Mouse (Mus musculus) CH12.LX (cell line): ENCODE data around the gene Kif23. TPM values are rescaled to one million over a fixed set of nuclear protein-coding genes. Genes with fewer than 3 reads are reported as not detected.

Experiments
- DNase-seq: peaks from one replicate; pipeline ENCODE4 v3.0.0-alpha.2; 2013; ENCODE audit errors: extremely low read depth
- H3K27ac ChIP-seq: 2 replicates; pipeline ENCODE4 v1.5.1; 2012; ENCODE audit warnings: low read depth, mild to moderate bottlenecking, control low read depth, moderate library complexity; ENCODE audit not compliant: insufficient read depth
- H3K27me3 ChIP-seq: replicated peaks from 2 replicates; pipeline ENCODE3; 2012; ENCODE audit warnings: inconsistent platforms
- H3K36me3 ChIP-seq, 2 experiments: replicated peaks in 1 of 2; 2 replicates each; pipeline versions ENCODE3 to v1.6.1; 2012; ENCODE audit warnings: inconsistent platforms in 1 of 2, low read length in 1 of 2, mild to moderate bottlenecking in 1 of 2, mixed read lengths in 1 of 2, moderate library complexity in 1 of 2; ENCODE audit not compliant: control insufficient read depth in 1 of 2, insufficient read depth in 1 of 2
- H3K4me1 ChIP-seq, 2 experiments: 2 replicates each; pipeline ENCODE4 v1.6.1; 2012; ENCODE audit warnings: inconsistent platforms in 1 of 2, moderate library complexity in 1 of 2; ENCODE audit not compliant: insufficient read depth in 2 of 2, control insufficient read depth in 1 of 2
- H3K4me2 ChIP-seq: 2 replicates; pipeline ENCODE4 v1.6.1; 2012; ENCODE audit warnings: low read depth, mild to moderate bottlenecking, control low read depth; ENCODE audit not compliant: poor library complexity, insufficient read depth, severe bottlenecking
- H3K4me3 ChIP-seq, 3 experiments: fragments of 150-350 bp in 1 of 3; sonication (generic) in 1 of 3; replicated peaks in 1 of 3; 2 replicates each; pipeline versions ENCODE3 to v1.5.1; 2011 to 2012; ENCODE audit warnings: low read depth in 2 of 3, low read length in 2 of 3, mild to moderate bottlenecking in 2 of 3, moderate library complexity in 2 of 3, control low read depth in 1 of 3, improper control_type of control experiment in 1 of 3, inconsistent platforms in 1 of 3, mixed read lengths in 1 of 3; ENCODE audit not compliant: poor library complexity in 1 of 3
- H3K79me2 ChIP-seq: replicated peaks from 2 replicates; pipeline ENCODE4 v1.6.1; 2012; ENCODE audit warnings: mild to moderate bottlenecking, moderate library complexity; ENCODE audit not compliant: control insufficient read depth, poor library complexity, insufficient read depth, severe bottlenecking; ENCODE audit errors: extremely low read depth
- H3K9ac ChIP-seq: 2 replicates; pipeline ENCODE4 v1.6.1; 2012; ENCODE audit warnings: low read depth, mild to moderate bottlenecking, control low read depth, moderate library complexity; ENCODE audit not compliant: insufficient read depth
- H3K9me3 ChIP-seq: replicated peaks from 2 replicates; pipeline ENCODE3; 2012; ENCODE audit warnings: low read length, inconsistent platforms, mixed read lengths
- CHD2 ChIP-seq: IDR thresholded peaks from 2 replicates; pipeline ENCODE4 v1.6.1; 2011; ENCODE audit warnings: low read length, improper control_type of control experiment
- E2F4 ChIP-seq: IDR thresholded peaks from 2 replicates; pipeline ENCODE4 v1.6.1; 2011; ENCODE audit warnings: low read depth, low read length, improper control_type of control experiment; ENCODE audit not compliant: insufficient replicate concordance
- ELF1 ChIP-seq: IDR thresholded peaks from 2 replicates; pipeline ENCODE4 v1.6.1; 2014; ENCODE audit warnings: low read depth, mild to moderate bottlenecking, inconsistent platforms, low read length, improper control_type of control experiment
- EP300 ChIP-seq: IDR thresholded peaks from 2 replicates; pipeline ENCODE4 v1.6.1; 2011; ENCODE audit warnings: low read length, improper control_type of control experiment
- ETS1 ChIP-seq: conservative IDR thresholded peaks from 2 replicates; pipeline ENCODE4 v1.6.1; 2012; ENCODE audit warnings: low read depth, mild to moderate bottlenecking, inconsistent platforms, low read length, improper control_type of control experiment, moderate library complexity
- HCFC1 ChIP-seq: IDR thresholded peaks from 2 replicates; pipeline ENCODE4 v1.6.1; 2012; ENCODE audit warnings: low read depth, mild to moderate bottlenecking, inconsistent platforms, low read length, improper control_type of control experiment
- IRF4 ChIP-seq: IDR thresholded peaks from 2 replicates; pipeline ENCODE4 v1.6.1; 2014; ENCODE audit warnings: low read depth, mild to moderate bottlenecking, inconsistent platforms, low read length, improper control_type of control experiment
- JUN ChIP-seq: IDR thresholded peaks from 2 replicates; pipeline ENCODE4 v1.6.1; 2011; ENCODE audit warnings: low read depth, mild to moderate bottlenecking, low read length, improper control_type of control experiment, moderate library complexity; ENCODE audit not compliant: insufficient read depth
- KAT2A ChIP-seq: IDR thresholded peaks from 2 replicates; pipeline ENCODE4 v1.6.1; 2012; ENCODE audit warnings: low read length, improper control_type of control experiment, inconsistent platforms; ENCODE audit not compliant: insufficient replicate concordance
- MAFK ChIP-seq: IDR thresholded peaks from 2 replicates; pipeline ENCODE4 v1.6.1; 2011; ENCODE audit warnings: low read length, improper control_type of control experiment; ENCODE audit not compliant: insufficient replicate concordance
- MAX ChIP-seq: IDR thresholded peaks from 2 replicates; pipeline ENCODE4 v1.6.1; 2011; ENCODE audit warnings: low read length, improper control_type of control experiment
- MAZ ChIP-seq: IDR thresholded peaks from 2 replicates; pipeline ENCODE4 v1.6.1; 2012; ENCODE audit warnings: low read depth, mild to moderate bottlenecking, inconsistent platforms, low read length, improper control_type of control experiment, moderate library complexity
- MEF2A ChIP-seq: IDR thresholded peaks from 2 replicates; pipeline ENCODE4 v1.6.1; 2014; ENCODE audit warnings: low read depth, mild to moderate bottlenecking, inconsistent platforms, low read length, improper control_type of control experiment, borderline replicate concordance
- MXI1 ChIP-seq: IDR thresholded peaks from 2 replicates; pipeline ENCODE4 v1.6.1; 2011; ENCODE audit warnings: mild to moderate bottlenecking, low read depth, low read length, improper control_type of control experiment
- MYC ChIP-seq: IDR thresholded peaks from 2 replicates; pipeline ENCODE4 v1.6.1; 2011; ENCODE audit warnings: low read depth, mild to moderate bottlenecking, improper control_type of control experiment, low read length
- NELFE ChIP-seq: IDR thresholded peaks from 2 replicates; pipeline ENCODE4 v1.6.1; 2011; ENCODE audit warnings: low read depth, low read length, improper control_type of control experiment
- NRF1 ChIP-seq: IDR thresholded peaks from 2 replicates; pipeline ENCODE4 v1.6.1; 2014; ENCODE audit warnings: low read depth, mild to moderate bottlenecking, inconsistent platforms, low read length, improper control_type of control experiment, moderate library complexity
- POLR2A ChIP-seq: IDR thresholded peaks from 2 replicates; pipeline ENCODE4 v1.6.1; 2011; ENCODE audit warnings: low read depth, mild to moderate bottlenecking, improper control_type of control experiment, low read length
- POLR2AphosphoS2 ChIP-seq: IDR thresholded peaks from 2 replicates; pipeline ENCODE4 v1.6.1; 2011; ENCODE audit warnings: low read depth, low read length, improper control_type of control experiment
- RAD21 ChIP-seq: IDR thresholded peaks from 2 replicates; pipeline ENCODE4 v1.6.1; 2011; ENCODE audit warnings: low read depth, mild to moderate bottlenecking, low read length, improper control_type of control experiment, moderate library complexity
- TBP ChIP-seq: conservative IDR thresholded peaks from 2 replicates; pipeline ENCODE4 v1.6.1; 2011; ENCODE audit warnings: low read depth, low read length, improper control_type of control experiment
- UBTF ChIP-seq: IDR thresholded peaks from 2 replicates; pipeline ENCODE4 v1.6.1; 2012; ENCODE audit warnings: low read depth, mild to moderate bottlenecking, inconsistent platforms, low read length, improper control_type of control experiment, moderate library complexity
- USF2 ChIP-seq: conservative IDR thresholded peaks from 2 replicates; pipeline ENCODE4 v1.6.1; 2011; ENCODE audit warnings: low read depth, low read length, improper control_type of control experiment
- ZKSCAN1 ChIP-seq: IDR thresholded peaks from 2 replicates; pipeline ENCODE4 v1.6.1; 2012; ENCODE audit warnings: low read depth, inconsistent platforms, low read length, improper control_type of control experiment, borderline replicate concordance
- ZNF384 ChIP-seq: IDR thresholded peaks from 2 replicates; pipeline ENCODE4 v1.6.1; 2012; ENCODE audit warnings: low read depth, low read length, improper control_type of control experiment, inconsistent platforms
- dilution Hi-C: fragments of 300-500 bp; cut with MboI; formaldehyde crosslinking; loops from 2 replicates; pipeline ENCODE4 v1.14.3; 2020; ENCODE audit warnings: low sequenced_read_pairs; ENCODE audit not compliant: extremely low pct_unique_long_range_greater_than_20kb, extremely low pct_ligation_motif_present
- in situ Hi-C: fragments of 300-500 bp; cut with MboI; formaldehyde crosslinking; loops from 3 replicates; pipeline ENCODE4 v1.14.3; 2019; ENCODE audit warnings: low sequenced_read_pairs, low pct_ligation_motif_present, low pct_unique_long_range_greater_than_20kb, mixed read lengths
- polyA plus RNA-seq: library from polyadenylated mRNA; unstranded; fragments of >175 nt; gene quantifications from 2 replicates; pipeline ENCODE4 v1.2.1, GENCODE M21; 2012; ENCODE audit warnings: low read depth; ENCODE audit not compliant: insufficient read length
- total RNA-seq, 2 experiments: library from RNA; depleted of rRNA; stranded (reverse); fragments of 300-350 nt in 1 of 2; fragments of >200 nt in 1 of 2; gene quantifications; 2 replicates each; pipeline ENCODE4 v1.2.3; 2012 to 2014

The Kif23 gene
- total and polyA plus RNA-seq, 3 experiments: 50.6 to 133 (median 96.2) TPM

DNA sequence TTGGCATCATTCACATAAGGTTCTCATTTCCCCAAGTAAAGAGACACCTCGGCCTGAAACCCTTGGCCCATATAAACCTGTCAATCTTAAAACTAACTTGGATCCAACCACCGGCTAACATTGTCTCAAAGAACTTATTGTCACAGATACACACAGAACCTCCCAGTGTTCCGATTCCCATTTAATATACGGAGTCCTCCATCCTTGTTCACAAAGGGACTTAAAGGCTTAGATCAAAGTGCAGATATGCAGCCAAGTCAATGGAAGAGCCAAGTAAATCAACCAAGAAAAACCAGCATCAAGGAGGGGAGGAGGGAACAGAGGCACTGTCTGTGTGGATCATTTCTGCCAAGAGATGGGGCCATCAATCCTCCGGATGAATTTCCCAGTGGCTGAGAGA lies 41.0 kb downstream of the Kif23 start:
- DNase-seq: no peak

DNA sequence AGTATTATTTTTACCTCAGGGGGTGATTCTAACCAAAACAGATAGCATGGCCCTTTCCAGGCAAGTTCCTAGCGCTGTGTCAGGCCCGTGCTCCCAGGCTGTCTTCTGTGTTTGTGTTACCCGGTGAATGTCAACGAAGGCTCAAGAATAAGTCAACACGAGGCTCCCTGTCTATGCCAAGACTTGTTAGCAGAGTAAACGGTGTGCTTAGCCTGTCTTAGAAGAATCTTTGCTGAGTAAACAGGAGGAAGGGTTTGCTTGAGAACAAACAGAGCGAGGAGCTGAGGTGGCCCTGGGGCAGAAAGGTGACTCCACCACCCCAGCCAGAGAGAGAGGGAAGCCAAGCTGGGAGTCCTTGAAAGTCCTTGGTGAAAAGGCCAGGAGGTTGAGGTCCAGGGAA lies 42.4 kb downstream of the Kif23 start:
- TF ChIP-seq MAFK (no peak), JUN (no peak), TBP (no peak), EP300 (no peak), IRF4 (no peak), POLR2A (no peak), MAZ (no peak), HCFC1 (no peak), MAX (no peak), ETS1 (no peak), KAT2A (no peak), RAD21 (no peak), UBTF (no peak), ELF1 (no peak), CHD2 (no peak)
- no peak overlapping the region for H3K27ac ChIP-seq
- peaks cover 15 to 63% of the 10 kb centered on the region in 2 experiments for H3K4me1 ChIP-seq
- no peak overlapping the region for H3K4me3 ChIP-seq
- no peaks in the 10 kb centered on the region for H3K9me3 ChIP-seq
- no peak overlapping the region for H3K9ac ChIP-seq
- dilution Hi-C loops (no loop called here), in situ Hi-C loops (no loop called here)
- peaks cover 0 to 9% of the 10 kb centered on the region in 2 experiments for H3K36me3 ChIP-seq
- no peaks in the 10 kb centered on the region for H3K79me2 ChIP-seq
- no peak overlapping the region for H3K4me2 ChIP-seq
- H3K27me3 ChIP-seq: peaks cover under 1% of the 10 kb centered on the region
- DNase-seq: no peak

More for the DNA sequence above, 41.0 kb downstream of the Kif23 start:
- Histone ChIP-seq H3K27ac (no peak overlapping the region), H3K9ac (no peak overlapping the region), H3K79me2 (no peaks in the 10 kb centered on the region)
- in situ Hi-C loops: loop anchor here (5.0 kb wide), 1 partner anchor 82 kb away; no protein-coding TSS in a partner anchor
- TF ChIP-seq POLR2AphosphoS2 (no peak), USF2 (no peak), E2F4 (no peak), HCFC1 (no peak), MEF2A (no peak), TBP (no peak), IRF4 (no peak), UBTF (no peak), CHD2 (no peak), RAD21 (no peak), MYC (no peak), MXI1 (no peak), NELFE (no peak), NRF1 (no peak), ZKSCAN1 (no peak), JUN (no peak), ZNF384 (no peak)
- TF ChIP-seq, all 38 proteins: peak for 0
- H3K4me1 ChIP-seq: peaks cover 15 to 58% of the 10 kb centered on the region in 2 experiments
- no peak overlapping the region for H3K4me2 ChIP-seq
- H3K27me3 ChIP-seq: no peaks in the 10 kb centered on the region
- H3K36me3 ChIP-seq: peaks cover 0 to 17% of the 10 kb centered on the region in 2 experiments
- no peak overlapping the region for H3K4me3 ChIP-seq
- H3K9me3 ChIP-seq: no peaks in the 10 kb centered on the region
- dilution Hi-C loops: no loop called here
